In genomic region chr16:30275558-30276340, GRCm38 (mm10) we compare ENCODE assay signal across 35 mouse cellular contexts. TPM values are rescaled to one million over a fixed set of nuclear protein-coding genes. Genes with fewer than 3 reads are reported as not detected.
DNase-seq lines count a peak whose midpoint lies in the region; ATAC-seq and TF ChIP-seq lines count a peak whose summit lies in the region.
"Had no signal": no experiment of that assay in that cellular context is flagged by ENCODE, and none has a peak within 500 bp of the region (broad histone marks: within the 10 kb centered on the region; RNA-seq: fewer than 3 reads in every experiment).

No protein-coding gene starts in this region.

- H3K4me2 ChIP-seq in hindbrain, postnatal 0 days (ENCODE audit: low read depth, low read length), result no peak overlapping the region
- no peak overlapping the region for H3K4me2 ChIP-seq in hindbrain, embryonic 16.5 days (ENCODE audit: low read length)
- no peak overlapping the region for H3K4me2 ChIP-seq in lung, embryonic 16.5 days (ENCODE audit: low read depth, low read length)
- H3K4me2 ChIP-seq: heart, embryonic 11.5 days; limb, embryonic 13.5 days; liver, embryonic 11.5 days; midbrain, embryonic 11.5 days; neural tube, embryonic 12.5 days had no signal

- H3K9me3 ChIP-seq in hindbrain, postnatal 0 days (ENCODE audit: low read length), result no peaks in the 10 kb centered on the region
- H3K9me3 ChIP-seq in hindbrain, embryonic 16.5 days (ENCODE audit: control insufficient read depth, low read length), result no peaks in the 10 kb centered on the region
- H3K9me3 ChIP-seq in lung, embryonic 16.5 days (ENCODE audit: control insufficient read depth, low read length), result no peaks in the 10 kb centered on the region
- H3K9me3 ChIP-seq: limb, embryonic 13.5 days; neural tube, embryonic 12.5 days had no signal

- TF ChIP-seq POLR2A in lung, adult 2 months (IDR thresholded peaks at IDR 0.05; ENCODE audit: borderline replicate concordance, extremely low read depth, low read depth, low read length), result no peak
- TF ChIP-seq POLR2A in brain, embryonic 14.5 days (IDR thresholded peaks at IDR 0.05; ENCODE audit: borderline replicate concordance, extremely low read depth, insufficient read depth, insufficient read length, poor library complexity, severe bottlenecking), result no peak

- DNase-seq in hindbrain, postnatal 0 days (ENCODE audit: low spot score), result no peak
- no peak for DNase-seq in lung, adult 2 months
- DNase-seq in brain, embryonic 14.5 days (ENCODE audit: low read depth), result peak; percentile 22
- DNase-seq in lung, postnatal 4 days, result peak; percentile 29 to 58
- DNase-seq in gastrocnemius, adult 18-20 months (ENCODE audit: low spot score), result no peak
- DNase-seq: adrenal gland, adult 8-10 months; cerebellum, adult 8-10 months; gastrocnemius, postnatal 25 days; heart, postnatal 10 days; kidney, adult 8-10 months; kidney, postnatal 4 days; right cerebral cortex, adult 18-20 months; thymus, adult 18-20 months; thymus, postnatal 25 days had no signal

- no peak for TF ChIP-seq CTCF in hindbrain, postnatal 0 days (IDR thresholded peaks at IDR 0.05; ENCODE audit: low read depth)
- TF ChIP-seq CTCF in lung, adult 2 months (IDR thresholded peaks at IDR 0.05; ENCODE audit: insufficient read depth, low read length), result no peak
- TF ChIP-seq CTCF in brain, embryonic 14.5 days (IDR thresholded peaks at IDR 0.05; ENCODE audit: borderline replicate concordance, extremely low read depth, insufficient read depth, insufficient read length), result no peak

- H3K4me3 ChIP-seq in hindbrain, postnatal 0 days (ENCODE audit: low read length), result no peak overlapping the region
- no peak overlapping the region for H3K4me3 ChIP-seq in hindbrain, embryonic 16.5 days (ENCODE audit: low read length)
- H3K4me3 ChIP-seq in lung, embryonic 16.5 days (ENCODE audit: low read length), result no peak overlapping the region
- no peak overlapping the region for H3K4me3 ChIP-seq in lung, adult 2 months (replicated peaks; ENCODE audit: extremely low read depth, low read depth, low read length)
- H3K4me3 ChIP-seq: limb, embryonic 13.5 days; myocyte; neural tube, embryonic 12.5 days had no signal

- H3K27me3 ChIP-seq in hindbrain, postnatal 0 days (ENCODE audit: insufficient read depth, low read length), result no peaks in the 10 kb centered on the region
- H3K27me3 ChIP-seq in hindbrain, embryonic 16.5 days (replicated peaks; ENCODE audit: control insufficient read depth, insufficient read depth, low read length), result no peaks in the 10 kb centered on the region
- no peaks in the 10 kb centered on the region for H3K27me3 ChIP-seq in lung, embryonic 16.5 days (ENCODE audit: control insufficient read depth, insufficient read depth, low read depth, low read length)
- H3K27me3 ChIP-seq: CH12.LX; limb, embryonic 13.5 days had no signal

- WGBS in hindbrain, postnatal 0 days, result 61% methylated on average over 15 of the region's 15 CpGs
- 69% methylated on average over 15 of the region's 15 CpGs for WGBS in hindbrain, embryonic 16.5 days
- WGBS in lung, embryonic 16.5 days, result 51% methylated on average over 15 of the region's 15 CpGs
- WGBS in lung, adult 2 months, result 55% methylated on average over 15 of the region's 15 CpGs

- 0 out of 2 replicates have a peak, but pooled peaks have one; percentile 28 for ATAC-seq in hindbrain, postnatal 0 days
- no peak for ATAC-seq in hindbrain, embryonic 16.5 days
- peak; percentile 64 for ATAC-seq in lung, embryonic 16.5 days (ENCODE audit: low read depth)
- ATAC-seq: forebrain, embryonic 14.5 days; intestine, embryonic 16.5 days had no signal

- H3K4me1 ChIP-seq in hindbrain, postnatal 0 days (ENCODE audit: insufficient read depth, low read length), result peaks cover 9% of the 10 kb centered on the region; the same call in 1 of the 2 replicates
- peaks cover 5% of the 10 kb centered on the region; the same call in 1 of the 2 replicates for H3K4me1 ChIP-seq in hindbrain, embryonic 16.5 days (ENCODE audit: control insufficient read depth, insufficient read depth, low read depth, low read length)
- H3K4me1 ChIP-seq in lung, embryonic 16.5 days (replicated peaks; ENCODE audit: control insufficient read depth, insufficient read depth, low read length), result peaks cover 11% of the 10 kb centered on the region
- H3K4me1 ChIP-seq in lung, adult 2 months (ENCODE audit: control insufficient read depth, insufficient read depth, low read length), result no peaks in the 10 kb centered on the region

- H3K9ac ChIP-seq in hindbrain, postnatal 0 days (replicated peaks; ENCODE audit: low read length), result no peak overlapping the region
- H3K9ac ChIP-seq in hindbrain, embryonic 16.5 days (ENCODE audit: low read depth, low read length), result no peak overlapping the region
- no peak overlapping the region for H3K9ac ChIP-seq in lung, embryonic 16.5 days (ENCODE audit: low read length)
- H3K9ac ChIP-seq: limb, embryonic 13.5 days; neural tube, embryonic 12.5 days had no signal

- H3K36me3 ChIP-seq in hindbrain, postnatal 0 days (ENCODE audit: insufficient read depth, low read length), result no peaks in the 10 kb centered on the region
- H3K36me3 ChIP-seq in hindbrain, embryonic 16.5 days (ENCODE audit: control insufficient read depth, insufficient read depth, low read length), result no peaks in the 10 kb centered on the region
- no peaks in the 10 kb centered on the region for H3K36me3 ChIP-seq in lung, embryonic 16.5 days (ENCODE audit: control insufficient read depth, insufficient read depth, low read length)
- H3K36me3 ChIP-seq: limb, embryonic 13.5 days; neural tube, embryonic 12.5 days had no signal

- no peak overlapping the region for H3K27ac ChIP-seq in hindbrain, postnatal 0 days
- H3K27ac ChIP-seq in hindbrain, embryonic 16.5 days (ENCODE audit: low read depth, low read length), result no peak overlapping the region
- no peak overlapping the region for H3K27ac ChIP-seq in lung, embryonic 16.5 days (ENCODE audit: low read length)
- H3K27ac ChIP-seq: kidney, postnatal 0 days; limb, embryonic 13.5 days; neural tube, embryonic 12.5 days; stomach, postnatal 0 days had no signal

RNA-seq across cellular contexts. Expression of gene Lrrc15, which starts 7.3 kb away (rescaled TPM):
- total RNA-seq in hindbrain, postnatal 0 days (2014; rRNA removed), result 0.04 and 0.16 TPM in 2 replicates
- 0.09 and 0.14 TPM in 2 replicates for polyA plus RNA-seq in hindbrain, postnatal 0 days (2015; fragmentation: Nextera tagmentation; extraction: Ambion mirVana)
- 0.32 and 0.40 TPM in 2 replicates for polyA plus RNA-seq in hindbrain, embryonic 16.5 days (2015; fragmentation: Nextera tagmentation; extraction: Ambion mirVana)
- 0.13 and 0.20 TPM in 2 replicates for polyA plus RNA-seq in lung, embryonic 16.5 days (2015; fragmentation: Nextera tagmentation; extraction: Ambion mirVana)
- 0.03 and 0.04 TPM in 2 replicates for polyA plus RNA-seq in lung, adult 2 months (2012; rRNA removed)
- polyA plus RNA-seq in brain, embryonic 14.5 days (2012; rRNA removed), result 0.15 and 0.41 TPM in 2 replicates
- total RNA-seq in gastrocnemius, adult 18-20 months (2021), result under 1 TPM; 0.14 to 0.47 TPM
- total RNA-seq: CH12.LX; hematopoietic stem cell, adult 5-6 weeks; left cerebral cortex, adult 18-20 months; megakaryocyte, adult 5-6 weeks had no signal
- polyA plus RNA-seq: spleen, adult 2 months had no signal

RNA-seq across cellular contexts. Expression of gene Cpn2, which starts 8.4 kb away (rescaled TPM):
- total RNA-seq in hindbrain, postnatal 0 days (2014; rRNA removed), result under 0.01 TPM in 1 of 2 replicates, not detected in the other
- not detected in 2 replicates for polyA plus RNA-seq in hindbrain, postnatal 0 days (2015; fragmentation: Nextera tagmentation; extraction: Ambion mirVana)
- not detected in 2 replicates for polyA plus RNA-seq in hindbrain, embryonic 16.5 days (2015; fragmentation: Nextera tagmentation; extraction: Ambion mirVana)
- not detected in 2 replicates for polyA plus RNA-seq in lung, embryonic 16.5 days (2015; fragmentation: Nextera tagmentation; extraction: Ambion mirVana)
- polyA plus RNA-seq in lung, adult 2 months (2012; rRNA removed), result 0.34 and 1.0 TPM in 2 replicates
- polyA plus RNA-seq in brain, embryonic 14.5 days (2012; rRNA removed), result not detected in 2 replicates
- total RNA-seq in gastrocnemius, adult 18-20 months (2021), result under 1 TPM in 1 of 2 experiments, not detected in 1; 0.05 TPM
- total RNA-seq: CH12.LX; ES-E14; gastrocnemius, postnatal 25 days; hematopoietic stem cell, adult 5-6 weeks; layer of hippocampus, adult 8-10 months; left cerebral cortex, adult 18-20 months; left cerebral cortex, postnatal 14 days; megakaryocyte, adult 5-6 weeks; midbrain, postnatal 0 days had no signal
- polyA plus RNA-seq: forebrain, embryonic 14.5 days; heart, embryonic 11.5 days; kidney, postnatal 0 days; limb, embryonic 13.5 days; midbrain, embryonic 11.5 days; midbrain, postnatal 0 days; myocyte; neural tube, embryonic 12.5 days; spleen, adult 2 months; stomach, postnatal 0 days had no signal

RNA-seq across cellular contexts. Expression of gene Gp5, which starts 34.8 kb away (rescaled TPM):
- total RNA-seq in hindbrain, postnatal 0 days (2014; rRNA removed), result 0.58 and 1.3 TPM in 2 replicates
- 0.72 and 1.0 TPM in 2 replicates for polyA plus RNA-seq in hindbrain, postnatal 0 days (2015; fragmentation: Nextera tagmentation; extraction: Ambion mirVana)
- polyA plus RNA-seq in hindbrain, embryonic 16.5 days (2015; fragmentation: Nextera tagmentation; extraction: Ambion mirVana), result 0.55 and 0.95 TPM in 2 replicates
- 1.8 and 2.0 TPM in 2 replicates for polyA plus RNA-seq in lung, embryonic 16.5 days (2015; fragmentation: Nextera tagmentation; extraction: Ambion mirVana)
- polyA plus RNA-seq in lung, adult 2 months (2012; rRNA removed), result 4.3 and 6.5 TPM in 2 replicates
- polyA plus RNA-seq in brain, embryonic 14.5 days (2012; rRNA removed), result 0.57 and 0.96 TPM in 2 replicates
- not detected for total RNA-seq in gastrocnemius, adult 18-20 months (2021)

Comparison
In these comparisons a context has a peak if more than half of its experiments do, and no peak if none do; other contexts are left out.
1. DNase-seq: peak in brain, embryonic 14.5 days (single experiment) and lung, postnatal 4 days (2 of 2); none in hindbrain, postnatal 0 days (single experiment), lung, adult 2 months (single experiment) and gastrocnemius, adult 18-20 months (single experiment).